Mouse (Mus musculus) megakaryocyte progenitor cell, adult 5-6 weeks (primary cell): ENCODE measurements at regions not wholly inside any gene's neighbourhood (a gene's known extent, or its start where the extent isn't known, plus 50 kb on each side); places are given as distances from the start of the nearest gene placed in this dataset.

Experiments
- ATAC-seq: replicated peaks from 2 replicates; pipeline ENCODE4 v1.8.0; 2016; ENCODE audit warnings: mild to moderate bottlenecking, moderate TSS enrichment, inconsistent platforms; ENCODE audit not compliant: poor library complexity

DNA sequence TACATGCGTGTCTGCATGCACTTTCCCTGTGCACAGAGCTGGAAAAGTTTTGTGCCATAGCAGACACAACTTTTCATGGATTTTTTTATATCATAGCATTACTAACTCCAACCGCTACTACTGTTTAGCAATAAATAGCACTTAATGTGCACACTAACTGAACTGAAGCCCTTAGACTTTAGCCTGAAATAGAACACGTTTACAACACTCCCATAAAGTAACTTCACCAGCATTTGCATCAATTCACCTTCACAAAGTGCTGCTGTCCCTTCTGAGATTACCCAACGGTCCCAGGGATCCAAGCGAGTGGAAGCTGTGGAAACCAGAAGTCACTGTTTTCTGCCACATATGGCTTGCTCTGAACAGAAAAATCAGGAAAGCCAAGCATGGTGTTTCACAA lies 161.9 kb upstream of the Smim15 start:
- no peak for ATAC-seq

DNA sequence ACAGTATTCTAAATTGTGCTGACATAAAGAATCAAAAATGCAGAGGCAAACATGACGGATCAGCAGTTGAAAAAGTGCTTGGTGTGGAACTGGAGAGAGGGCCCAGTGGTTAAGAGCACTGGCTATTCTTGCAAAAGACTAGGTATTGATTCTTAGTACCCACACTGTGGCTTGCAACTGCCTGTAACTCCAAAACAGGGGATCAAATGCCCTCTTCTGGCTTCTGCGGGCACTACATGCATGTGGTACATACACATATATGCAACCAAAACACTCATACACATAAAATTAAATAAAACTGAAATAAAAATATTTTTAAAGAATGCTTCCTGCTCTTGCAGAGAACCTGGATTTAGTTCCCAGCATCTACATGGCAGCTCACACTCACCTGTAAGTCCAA lies 163.7 kb upstream of the Smim15 start:
- ATAC-seq: no peak

- ATAC-seq: no peak; the same call in 1 of the 2 replicates
Observed at GRCm38 (mm10) chr13:107879535-107879934, 164.7 kb upstream of the Smim15 start.

GRCm38 (mm10) chr13:107878980-107879379 lies 165.3 kb upstream of the Smim15 start:
- 0 out of 2 replicates have a peak, but pooled peaks have one; percentile 14 for ATAC-seq

DNA sequence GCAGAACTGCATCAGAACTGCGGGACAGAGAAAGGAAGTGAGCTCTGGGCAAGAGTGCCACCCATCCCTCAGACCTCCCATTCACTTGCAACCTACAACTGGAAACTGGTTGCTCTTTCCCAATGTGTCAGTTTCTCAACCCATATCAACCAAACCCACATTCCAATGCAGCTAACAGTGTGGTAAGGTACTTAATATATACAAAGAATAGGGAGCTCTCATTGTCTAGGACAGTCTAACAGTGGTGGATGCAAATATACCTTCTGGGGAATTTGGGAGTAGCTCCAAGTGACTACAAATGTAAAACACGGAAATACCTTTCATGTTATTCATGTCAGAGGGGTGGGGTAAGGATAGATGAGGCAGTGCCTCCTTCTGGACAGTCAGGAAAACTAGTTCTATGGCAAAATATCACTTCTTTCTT lies 171.0 kb upstream of the Smim15 start:
- ATAC-seq: peak; percentile 91

GRCm38 (mm10) chr13:107872574-107872973 lies 171.7 kb upstream of the Smim15 start:
- ATAC-seq: no peak

DNA sequence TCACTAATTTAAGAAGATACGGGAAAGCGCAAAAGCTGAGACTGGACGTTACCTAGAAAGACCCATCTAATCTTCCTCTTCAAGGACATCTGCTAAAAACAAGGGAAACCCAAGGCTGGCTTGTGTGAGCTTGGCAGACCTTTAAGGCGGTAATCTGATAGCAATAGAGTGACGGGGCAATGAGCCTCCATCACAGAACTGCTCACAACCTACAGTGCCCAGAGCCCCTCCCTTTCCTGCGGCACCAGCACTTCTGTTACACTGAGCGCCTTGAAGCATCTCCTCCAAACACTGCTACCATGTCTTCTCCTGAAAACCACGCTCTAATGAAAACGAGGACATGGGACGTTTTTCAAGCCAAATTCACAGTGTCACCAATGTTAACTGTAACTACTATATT lies 172.1 kb upstream of the Smim15 start:
- no peak for ATAC-seq

DNA sequence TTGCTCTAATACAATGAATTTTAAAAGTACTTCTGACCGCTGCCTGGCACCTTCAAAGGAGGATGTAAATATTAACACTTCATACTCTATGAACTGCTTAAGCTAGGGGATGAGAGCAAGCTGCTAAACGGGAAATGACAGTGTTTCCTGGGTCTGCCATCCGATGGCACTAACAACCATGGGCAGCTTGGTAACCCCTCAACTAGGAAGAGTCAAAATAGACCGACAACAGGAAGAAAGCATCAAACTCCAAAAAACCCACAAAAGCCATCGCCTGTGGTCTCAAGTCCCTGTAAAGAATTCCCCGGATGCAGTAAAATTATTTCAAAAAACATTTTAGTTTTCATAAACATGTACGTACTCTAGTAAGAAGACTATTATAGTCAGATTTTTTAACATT lies 175.3 kb upstream of the Smim15 start:
- no peak for ATAC-seq

- 0 out of 2 replicates have a peak, but pooled peaks have one; percentile 23 for ATAC-seq
Observed at GRCm38 (mm10) chr13:107866825-107867224, 177.4 kb upstream of the Smim15 start.

DNA sequence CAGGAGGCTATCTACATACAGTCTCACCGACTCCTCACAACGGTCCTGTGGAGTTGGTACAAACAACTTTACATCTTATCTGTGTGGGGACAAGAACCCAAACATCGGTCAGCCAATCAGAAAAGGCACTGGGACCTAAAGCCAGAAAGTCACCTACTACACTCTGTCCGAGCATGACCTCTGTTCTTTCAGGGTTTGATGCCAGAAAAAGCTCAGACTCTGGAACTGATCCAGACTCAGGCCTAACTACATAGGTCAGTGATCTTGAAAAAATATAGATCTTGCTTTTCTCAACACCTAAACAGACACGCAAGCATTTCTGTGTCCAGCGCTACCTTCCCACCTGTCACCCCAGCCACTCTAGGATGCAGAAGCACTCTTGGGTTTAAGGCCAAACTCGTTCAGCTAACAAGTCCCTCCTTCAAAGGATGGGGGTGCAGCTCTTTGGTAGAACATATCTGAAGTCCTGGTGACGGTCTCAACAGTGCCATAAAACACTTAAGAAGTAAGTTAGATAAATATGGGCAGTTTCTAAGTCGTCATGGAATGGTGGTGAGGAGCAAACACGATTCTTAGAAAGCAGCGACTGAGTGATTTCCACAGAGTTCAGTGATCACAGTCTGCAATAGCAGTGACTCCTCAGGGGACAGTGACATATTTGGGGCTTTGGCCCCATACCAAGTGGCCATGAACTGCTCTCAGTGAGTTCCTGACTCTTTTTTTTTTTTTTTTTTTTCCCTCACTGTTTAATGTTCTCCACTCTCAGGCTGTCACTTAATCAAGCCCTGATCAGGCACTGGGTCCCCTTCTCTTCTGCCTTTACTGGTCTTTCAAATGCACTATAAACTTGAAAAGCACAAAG lies 181.2 kb upstream of the Smim15 start:
- no peak for ATAC-seq

GRCm38 (mm10) chr13:107861384-107862134 lies 182.7 kb upstream of the Smim15 start:
- ATAC-seq: no peak

DNA sequence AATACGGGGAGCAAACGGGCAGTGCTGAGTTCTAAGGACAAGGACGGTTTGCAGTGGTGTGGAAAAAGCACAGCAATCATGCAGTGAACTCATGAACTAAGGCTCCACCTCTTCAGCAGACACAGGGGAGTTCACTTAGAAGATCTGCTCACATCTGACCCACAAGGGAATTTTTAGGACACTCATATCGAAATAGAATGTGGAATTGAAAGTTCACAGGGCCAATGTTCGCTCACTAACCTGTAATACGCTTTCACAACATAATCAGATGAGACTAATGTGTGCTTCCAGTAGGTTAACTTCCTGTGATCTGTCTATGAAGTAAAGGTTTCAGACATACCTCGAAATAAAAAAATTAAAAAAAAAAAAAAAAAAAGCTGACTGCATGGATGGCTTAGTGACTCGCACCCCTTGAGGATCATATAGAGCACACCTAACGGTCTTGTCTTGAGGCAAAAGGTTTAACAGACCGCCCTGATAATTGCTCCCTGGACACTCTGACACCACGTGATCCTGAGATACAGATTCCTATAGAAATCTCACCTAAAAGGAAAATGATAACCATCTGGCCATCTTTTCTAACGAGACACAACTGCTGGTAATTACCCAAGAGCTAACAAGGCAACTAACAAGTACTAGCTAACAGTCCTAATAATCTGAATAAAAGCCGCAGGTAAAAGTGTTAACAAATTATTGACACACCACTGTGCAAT lies 187.0 kb upstream of the Smim15 start:
- ATAC-seq: no peak

DNA sequence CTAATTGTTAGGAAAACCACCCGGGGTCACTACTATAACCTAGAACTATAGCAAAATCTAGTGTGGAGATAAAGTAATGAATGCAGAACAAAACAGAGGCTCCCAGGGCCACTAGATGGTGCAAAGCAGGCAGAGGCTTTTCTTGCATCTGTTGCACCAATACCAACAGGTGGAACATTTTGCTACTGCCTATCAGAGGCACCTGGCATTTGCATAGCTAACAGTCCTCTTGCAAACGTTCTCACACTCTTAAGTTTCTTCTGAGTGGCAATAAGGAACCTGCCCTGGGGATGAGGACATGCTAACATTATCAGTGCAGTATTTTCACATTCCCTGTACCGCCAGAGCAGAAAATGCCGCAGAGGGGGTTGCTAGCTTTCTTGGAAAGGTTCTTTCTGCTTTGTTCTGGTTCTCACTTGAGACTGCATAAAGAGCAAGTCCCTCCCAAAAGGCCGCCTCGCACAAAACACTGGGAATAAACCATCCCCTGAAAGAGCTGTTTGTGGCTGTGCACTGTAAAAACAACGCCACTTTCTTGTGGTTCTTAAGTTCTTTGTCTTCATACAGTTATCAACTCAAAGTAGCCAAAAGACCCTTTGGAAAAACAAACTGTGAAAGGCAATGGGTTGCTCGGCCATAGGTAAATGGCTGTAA lies 193.2 kb upstream of the Smim15 start:
- no peak for ATAC-seq

DNA sequence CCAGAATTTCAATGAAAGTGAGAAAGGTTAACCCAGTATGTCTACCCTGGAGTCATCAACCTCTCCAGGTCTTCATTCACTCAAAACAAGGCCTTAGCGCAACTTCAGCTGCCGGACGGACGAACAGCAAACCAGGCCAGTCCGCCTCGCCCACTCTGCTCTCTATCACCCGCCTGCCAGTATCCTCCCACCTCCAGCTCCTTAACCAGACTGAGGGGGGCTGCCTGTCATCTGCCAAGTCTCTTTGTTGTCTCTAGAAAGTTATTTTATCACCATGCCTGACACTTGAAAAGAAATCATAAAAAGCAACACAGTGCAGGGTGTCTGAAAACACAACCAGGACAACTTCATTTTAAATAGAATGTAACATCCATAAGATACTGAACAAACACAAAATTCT lies 195.4 kb upstream of the Smim15 start:
- no peak for ATAC-seq

DNA sequence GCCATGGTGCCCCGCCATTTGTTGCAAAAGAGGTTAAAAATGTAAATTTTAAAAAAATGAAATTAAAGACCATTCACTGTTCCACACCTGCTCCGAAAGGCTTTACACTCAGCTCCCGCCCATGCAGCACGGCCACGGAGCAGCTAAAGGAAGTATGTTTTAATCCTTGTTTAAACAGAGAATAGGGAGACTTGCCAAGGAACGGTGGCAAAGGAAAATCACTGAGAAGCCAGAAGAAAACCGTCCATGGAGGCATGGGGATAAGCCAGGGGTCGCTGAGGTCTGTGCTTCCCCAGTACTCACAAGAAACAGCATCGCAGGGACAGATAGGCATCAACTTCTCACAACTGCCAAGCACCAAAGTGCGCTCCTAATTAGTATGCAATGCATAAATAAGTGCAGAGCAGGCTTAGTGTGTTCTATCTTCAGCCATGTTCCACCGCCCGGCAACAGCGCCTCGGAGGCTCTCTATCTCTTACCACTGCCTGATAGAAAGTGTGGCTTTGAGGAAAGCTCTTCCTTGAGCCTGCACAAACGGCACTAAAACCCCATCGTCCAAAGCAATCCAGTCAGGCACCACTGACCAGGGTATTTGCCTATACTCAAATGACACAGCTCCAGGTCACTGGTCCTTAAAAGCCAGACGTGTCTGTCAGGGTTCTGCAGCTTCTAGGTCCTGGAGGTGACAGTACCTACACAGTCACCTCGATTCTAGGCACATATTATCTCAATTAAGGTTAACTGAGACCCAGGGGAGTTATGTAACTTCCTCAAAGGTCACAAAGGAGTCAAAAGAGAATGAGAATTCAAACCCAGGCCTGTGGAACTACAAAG lies 196.8 kb upstream of the Smim15 start:
- ATAC-seq: peak; percentile 16; the same call in 1 of the 2 replicates

- no peak for ATAC-seq
Observed at GRCm38 (mm10) chr13:107846621-107847178, 197.5 kb upstream of the Smim15 start.

DNA sequence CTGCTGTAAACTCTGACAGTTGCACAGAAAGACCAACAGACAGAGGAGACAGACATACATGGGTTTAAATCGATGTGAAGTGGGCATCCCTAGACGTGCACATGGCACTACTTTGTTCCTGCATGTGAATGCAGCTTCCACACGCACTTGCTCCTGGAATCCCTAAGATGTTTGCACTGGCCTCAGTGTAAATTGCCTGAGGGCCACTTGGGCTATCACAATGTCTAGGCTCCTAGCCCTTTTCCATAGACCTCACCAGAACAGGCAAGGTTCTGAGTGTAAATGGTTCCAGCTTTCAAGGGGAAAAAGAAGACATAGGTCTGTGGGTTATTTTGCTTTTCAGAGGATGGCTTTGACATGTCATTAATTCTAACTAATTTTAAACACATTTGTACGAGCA lies 198.4 kb upstream of the Smim15 start:
- no peak for ATAC-seq

DNA sequence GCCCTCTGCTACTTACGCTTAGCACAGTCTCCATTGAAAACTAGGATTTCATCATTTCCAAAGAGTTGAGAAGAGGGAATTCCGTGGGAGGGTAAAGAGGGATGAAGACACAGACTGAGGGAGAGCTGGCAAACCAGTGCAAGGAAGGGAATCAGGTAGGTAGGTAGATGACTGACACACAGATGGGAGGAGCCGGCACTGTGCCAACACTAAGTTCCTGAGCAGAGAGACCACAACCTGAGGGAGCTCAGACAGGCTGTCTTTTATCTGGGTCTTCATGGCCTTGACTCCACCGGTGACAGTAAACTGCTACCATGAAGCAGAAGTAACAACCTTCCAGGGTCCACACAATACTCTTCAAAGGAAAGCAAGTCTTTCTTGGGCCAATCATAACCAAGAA lies 200.2 kb upstream of the Smim15 start:
- peak; percentile 54 for ATAC-seq

GRCm38 (mm10) chr13:107838126-107838715 lies 206.0 kb upstream of the Smim15 start:
- peak; percentile 86 for ATAC-seq
